Mouse (Mus musculus) ES-E14 (cell line): ENCODE data around the gene Ift172. TPM values are rescaled to one million over a fixed set of nuclear protein-coding genes. Genes with fewer than 3 reads are reported as not detected.

ENCODE experiments used
- DNase-seq: peaks from one replicate; pipeline ENCODE4 v3.0.0-alpha.2; 2013; ENCODE audit warnings: low read depth, low spot score
- H3K27ac ChIP-seq: 2 replicates; pipeline ENCODE4 v1.5.1; 2012; ENCODE audit warnings: low read depth, mild to moderate bottlenecking, low read length, moderate library complexity, mixed read lengths; ENCODE audit not compliant: poor library complexity, insufficient read depth, severe bottlenecking
- H3K36me3 ChIP-seq: 2 replicates; pipeline ENCODE4 v1.6.1; 2012; ENCODE audit warnings: mild to moderate bottlenecking, low read length, moderate library complexity, mixed read lengths; ENCODE audit not compliant: control insufficient read depth, poor library complexity, insufficient read depth, severe bottlenecking
- H3K4me1 ChIP-seq, 2 experiments: fragments of 150-350 bp in 1 of 2; sonication (generic) in 1 of 2; 2 replicates each; pipeline ENCODE4 v1.6.1; 2012; ENCODE audit warnings: low read length in 2 of 2, mild to moderate bottlenecking in 1 of 2, mixed read lengths in 1 of 2; ENCODE audit not compliant: control insufficient read depth in 2 of 2, insufficient read depth in 2 of 2, poor library complexity in 1 of 2
- H3K4me3 ChIP-seq, 2 experiments: fragments of 150-350 bp in 1 of 2; sonication (generic) in 1 of 2; 2 replicates each; pipeline ENCODE4 v1.5.1; 2012; ENCODE audit warnings: low read length in 2 of 2, low read depth in 1 of 2, mild to moderate bottlenecking in 1 of 2, mixed read lengths in 1 of 2; ENCODE audit not compliant: insufficient read depth in 1 of 2, poor library complexity in 1 of 2, severe bottlenecking in 1 of 2
- H3K9ac ChIP-seq: 2 replicates; pipeline ENCODE4 v1.6.1; 2012; ENCODE audit warnings: low read depth, mild to moderate bottlenecking, low read length, mixed read lengths; ENCODE audit not compliant: poor library complexity, insufficient read depth, severe bottlenecking
- H3K9me3 ChIP-seq: fragments of 150-350 bp; sonication (generic); 2 replicates; pipeline ENCODE4 v1.6.1; 2012; ENCODE audit warnings: low read depth, mild to moderate bottlenecking, low read length; ENCODE audit not compliant: control insufficient read depth, insufficient read depth
- CHD2 ChIP-seq: IDR thresholded peaks from 2 replicates; pipeline ENCODE4 v1.6.1; 2014; ENCODE audit warnings: mild to moderate bottlenecking, low read depth, low read length, inconsistent platforms
- HCFC1 ChIP-seq: IDR thresholded peaks from 2 replicates; pipeline ENCODE4 v1.6.1; 2012; ENCODE audit warnings: low read length, inconsistent platforms, borderline replicate concordance; ENCODE audit not compliant: insufficient read depth
- MAFK ChIP-seq: IDR thresholded peaks from 2 replicates; pipeline ENCODE4 v1.6.1; 2014; ENCODE audit warnings: mild to moderate bottlenecking, low read depth, low read length, inconsistent platforms; ENCODE audit not compliant: insufficient read depth
- ZC3H11A ChIP-seq: IDR thresholded peaks from 2 replicates; pipeline ENCODE4 v1.6.1; 2012; ENCODE audit warnings: low read depth, mild to moderate bottlenecking, inconsistent platforms, low read length, borderline replicate concordance
- ZNF384 ChIP-seq: IDR thresholded peaks from 2 replicates; pipeline ENCODE4 v1.6.1; 2012; ENCODE audit warnings: low read depth, low read length, inconsistent platforms
- in situ Hi-C, 2 experiments: fragments of 600-800 bp; cut with MboI; formaldehyde crosslinking; loops; one replicate each; pipeline ENCODE4 v1.15.1; 2025; ENCODE audit warnings: low sequenced_read_pairs in 2 of 2, inconsistent platforms in 1 of 2; ENCODE audit not compliant: unreplicated experiment in 2 of 2
- total RNA-seq: library from RNA; depleted of rRNA; stranded (reverse); fragments of 300-350 nt; gene quantifications from 2 replicates; pipeline ENCODE4 v1.2.3, GENCODE M21; 2012

The Ift172 gene
- total RNA-seq, 1 experiment, result 26.9 TPM

GRCm38 (mm10) chr5:31255971-31256370, 34.9 kb downstream of the Ift172 start:
- Histone ChIP-seq H3K4me3 (no peak overlapping the region), H3K9ac (no peak overlapping the region), H3K36me3 (peaks cover 12% of the 10 kb centered on the region), H3K4me1 (peaks cover 3 to 27% of the 10 kb centered on the region in 2 experiments; a peak in 3 of 4 replicates), H3K9me3 (no peaks in the 10 kb centered on the region), H3K27ac (no peak overlapping the region)
- no peak for DNase-seq
- in situ Hi-C loops, result no loop called here
- TF ChIP-seq ZNF384 (no peak), ZC3H11A (no peak), MAFK (no peak), HCFC1 (no peak), CHD2 (no peak)

- H3K9me3 ChIP-seq, result no peaks in the 10 kb centered on the region
- no peak overlapping the region for H3K27ac ChIP-seq
- H3K36me3 ChIP-seq, result peaks cover 13% of the 10 kb centered on the region
- TF ChIP-seq ZNF384 (no peak), CHD2 (no peak), MAFK (no peak), HCFC1 (no peak), ZC3H11A (no peak)
- no peak overlapping the region for H3K4me3 ChIP-seq
- H3K4me1 ChIP-seq, result peaks cover 3 to 30% of the 10 kb centered on the region in 2 experiments; a peak in 3 of 4 replicates
- H3K9ac ChIP-seq, result no peak overlapping the region
- in situ Hi-C loops, result no loop called here
- DNase-seq, result no peak
These were observed 35.5 kb downstream of the Ift172 start for GRCm38 (mm10) chr5:31255381-31255780.

GRCm38 (mm10) chr5:31254901-31255300, 36.0 kb downstream of the Ift172 start:
- H3K9ac ChIP-seq, result no peak overlapping the region
- peaks cover 17% of the 10 kb centered on the region for H3K36me3 ChIP-seq
- no peak for TF ChIP-seq ZNF384
- no peak for TF ChIP-seq MAFK
- no peak for TF ChIP-seq HCFC1
- in situ Hi-C loops, result no loop called here
- H3K27ac ChIP-seq, result no peak overlapping the region
- H3K4me3 ChIP-seq, result no peak overlapping the region
- H3K9me3 ChIP-seq, result no peaks in the 10 kb centered on the region
- peaks cover 3 to 30% of the 10 kb centered on the region in 2 experiments; a peak in 3 of 4 replicates for H3K4me1 ChIP-seq
- no peak for DNase-seq

GRCm38 (mm10) chr5:31254452-31254851, 36.5 kb downstream of the Ift172 start:
- DNase-seq, result no peak
- H3K9ac ChIP-seq, result no peak overlapping the region
- in situ Hi-C loops, result no loop called here
- peaks cover 19% of the 10 kb centered on the region for H3K36me3 ChIP-seq
- H3K27ac ChIP-seq, result no peak overlapping the region
- TF ChIP-seq HCFC1 (no peak), CHD2 (no peak), MAFK (no peak), ZNF384 (no peak), ZC3H11A (no peak)
- H3K9me3 ChIP-seq, result no peaks in the 10 kb centered on the region
- H3K4me1 ChIP-seq, result peaks cover 3 to 30% of the 10 kb centered on the region in 2 experiments; a peak in 3 of 4 replicates
- no peak overlapping the region for H3K4me3 ChIP-seq

- DNase-seq, result no peak
- Histone ChIP-seq H3K36me3 (peaks cover 20% of the 10 kb centered on the region), H3K27ac (no peak overlapping the region)
These were observed 37.1 kb downstream of the Ift172 start for GRCm38 (mm10) chr5:31253806-31254205.

More at GRCm38 (mm10) chr5:31253806-31254205, 37.1 kb downstream of the Ift172 start:
- Histone ChIP-seq H3K9ac (no peak overlapping the region), H3K4me1 (peaks cover 3 to 30% of the 10 kb centered on the region in 2 experiments; a peak in 3 of 4 replicates), H3K4me3 (no peak overlapping the region), H3K9me3 (no peaks in the 10 kb centered on the region)
- TF ChIP-seq ZC3H11A, result no peak
- no peak for TF ChIP-seq HCFC1
- TF ChIP-seq CHD2, result no peak
- TF ChIP-seq MAFK, result no peak
- TF ChIP-seq ZNF384, result no peak
- in situ Hi-C loops, result no loop called here
